Mouse (Mus musculus) midbrain, embryonic 12.5 days (tissue): Measurements from ENCODE around the gene Grin2b. TPM values are rescaled to one million over a fixed set of nuclear protein-coding genes. Genes with fewer than 3 reads are reported as not detected.
A peak's percentile ranks its signal among the peaks of the same experiment; 100 is the strongest.

Source experiments
- ATAC-seq: fragments of 200-750 bp; cut with Nextera tagmentation; 2 replicates; pipeline ENCODE4 v1.8.0; 2017; ENCODE audit warnings: low read depth, moderate TSS enrichment, moderate library complexity; ENCODE audit not compliant: low FRiP score
- H3K27ac ChIP-seq: fragments of 300-500 bp; sonication (generic); replicated peaks from 2 replicates; pipeline ENCODE4 v1.5.1; 2016; ENCODE audit warnings: mild to moderate bottlenecking
- H3K27me3 ChIP-seq: fragments of 300-500 bp; sonication (generic); 2 replicates; pipeline ENCODE4 v1.6.1; 2016; ENCODE audit warnings: mild to moderate bottlenecking
- H3K36me3 ChIP-seq: fragments of 300-500 bp; sonication (generic); 2 replicates; pipeline ENCODE4 v1.6.1; 2016
- H3K4me1 ChIP-seq: fragments of 300-500 bp; sonication (generic); 2 replicates; pipeline ENCODE4 v1.6.1; 2016
- H3K4me2 ChIP-seq: fragments of 300-500 bp; sonication (generic); replicated peaks from 2 replicates; pipeline ENCODE4 v1.6.1; 2016; ENCODE audit warnings: mild to moderate bottlenecking, moderate library complexity
- H3K4me3 ChIP-seq: fragments of 300-500 bp; sonication (generic); 2 replicates; pipeline ENCODE4 v1.5.1; 2016; ENCODE audit warnings: mild to moderate bottlenecking
- H3K9ac ChIP-seq: fragments of 300-500 bp; sonication (generic); replicated peaks from 2 replicates; pipeline ENCODE4 v1.6.1; 2016; ENCODE audit warnings: mild to moderate bottlenecking, moderate library complexity
- H3K9me3 ChIP-seq: fragments of 300-500 bp; sonication (generic); 2 replicates; pipeline ENCODE4 v1.6.1; 2016; ENCODE audit warnings: mild to moderate bottlenecking
- WGBS: fragments of 180-500 bp; shearing (Covaris S2); methylation state at CpG from one replicate; pipeline ENCODE4 v1.1.7; 2016; 5-methylcytosine and 5-hydroxymethylcytosine counted together
- polyA plus RNA-seq: library from polyadenylated mRNA; unstranded; fragments of >200 nt; fragmentation: Nextera tagmentation; extraction: Ambion mirVana; gene quantifications from 2 replicates; pipeline ENCODE4 v1.2.1, GENCODE M21; 2016

The Grin2b gene
- polyA plus RNA-seq, 1 experiment from 2014 or later: 10.7 TPM

GRCm38 (mm10) chr6:135932400-135932920 lies 240.9 kb downstream of the Grin2b start:
- Histone ChIP-seq H3K9ac (no peak overlapping the region), H3K36me3 (no peaks in the 10 kb centered on the region), H3K27me3 (no peaks in the 10 kb centered on the region), H3K4me1 (no peaks in the 10 kb centered on the region), H3K4me2 (no peak overlapping the region), H3K4me3 (no peak overlapping the region), H3K27ac (no peak overlapping the region), H3K9me3 (no peaks in the 10 kb centered on the region)
- 71% methylated on average over 6 of the region's 6 CpGs for WGBS
- ATAC-seq: no peak

GRCm38 (mm10) chr6:135917676-135918075 lies 255.6 kb downstream of the Grin2b start:
- Histone ChIP-seq H3K4me3 (no peak overlapping the region), H3K36me3 (no peaks in the 10 kb centered on the region), H3K4me2 (no peak overlapping the region), H3K27me3 (no peaks in the 10 kb centered on the region), H3K27ac (no peak overlapping the region), H3K9me3 (no peaks in the 10 kb centered on the region), H3K9ac (no peak overlapping the region), H3K4me1 (peaks cover 5% of the 10 kb centered on the region; the same call in 1 of the 2 replicates)
- ATAC-seq: no peak

GRCm38 (mm10) chr6:135914608-135915007 lies 258.7 kb downstream of the Grin2b start:
- no peak overlapping the region for H3K27ac ChIP-seq
- no peak overlapping the region for H3K4me3 ChIP-seq
- WGBS: 94% methylated on average over 5 of the region's 5 CpGs
- H3K4me2 ChIP-seq: no peak overlapping the region
- no peaks in the 10 kb centered on the region for H3K36me3 ChIP-seq
- no peak overlapping the region for H3K9ac ChIP-seq
- H3K27me3 ChIP-seq: no peaks in the 10 kb centered on the region
- ATAC-seq: no peak
- no peaks in the 10 kb centered on the region for H3K9me3 ChIP-seq
- peaks cover 3% of the 10 kb centered on the region; the same call in 1 of the 2 replicates for H3K4me1 ChIP-seq

GRCm38 (mm10) chr6:135912114-135912513 lies 261.2 kb downstream of the Grin2b start:
- H3K9me3 ChIP-seq: no peaks in the 10 kb centered on the region
- H3K4me3 ChIP-seq: no peak overlapping the region
- no peaks in the 10 kb centered on the region; the same call in 1 of the 2 replicates for H3K27me3 ChIP-seq
- ATAC-seq: no peak
- 0 out of 2 replicates have a peak, but pooled peaks cover 9% of the 10 kb centered on the region for H3K4me1 ChIP-seq
- H3K4me2 ChIP-seq: no peak overlapping the region
- 48% methylated on average over 3 of the region's 3 CpGs for WGBS
- H3K9ac ChIP-seq: no peak overlapping the region
- no peak overlapping the region for H3K27ac ChIP-seq
- no peaks in the 10 kb centered on the region for H3K36me3 ChIP-seq

- H3K9ac ChIP-seq: no peak overlapping the region
- H3K4me3 ChIP-seq: no peak overlapping the region
- H3K4me2 ChIP-seq: no peak overlapping the region
- no peaks in the 10 kb centered on the region for H3K9me3 ChIP-seq
- ATAC-seq: no peak
- no peaks in the 10 kb centered on the region; the same call in 1 of the 2 replicates for H3K27me3 ChIP-seq
- 0 out of 2 replicates have a peak, but pooled peaks cover 9% of the 10 kb centered on the region for H3K4me1 ChIP-seq
- H3K36me3 ChIP-seq: no peaks in the 10 kb centered on the region
- no peak overlapping the region for H3K27ac ChIP-seq
- WGBS: 74% methylated on average over 6 of the region's 6 CpGs
Measured at GRCm38 (mm10) chr6:135911131-135911530, 262.2 kb downstream of the Grin2b start.

- peak; percentile 93 for ATAC-seq
- H3K4me3 ChIP-seq: no peak overlapping the region
- H3K4me2 ChIP-seq: no peak overlapping the region
- 0 out of 2 replicates have a peak, but pooled peaks cover 9% of the 10 kb centered on the region for H3K4me1 ChIP-seq
- H3K27ac ChIP-seq: no peak overlapping the region
- 22% methylated on average over 20 of the region's 20 CpGs for WGBS
- no peak overlapping the region for H3K9ac ChIP-seq
- no peaks in the 10 kb centered on the region for H3K36me3 ChIP-seq
- no peaks in the 10 kb centered on the region for H3K9me3 ChIP-seq
- peaks cover 3% of the 10 kb centered on the region; the same call in 1 of the 2 replicates for H3K27me3 ChIP-seq
Measured at GRCm38 (mm10) chr6:135907540-135908320, 265.6 kb downstream of the Grin2b start.

GRCm38 (mm10) chr6:135907137-135907536 lies 266.2 kb downstream of the Grin2b start:
- ATAC-seq: no peak
- no peak overlapping the region for H3K9ac ChIP-seq
- H3K27me3 ChIP-seq: peaks cover 3% of the 10 kb centered on the region; the same call in 1 of the 2 replicates
- 0 out of 2 replicates have a peak, but pooled peaks cover 9% of the 10 kb centered on the region for H3K4me1 ChIP-seq
- H3K4me3 ChIP-seq: no peak overlapping the region
- H3K9me3 ChIP-seq: no peaks in the 10 kb centered on the region
- no peak overlapping the region for H3K4me2 ChIP-seq
- WGBS: 80% methylated on average over 8 of the region's 8 CpGs
- H3K27ac ChIP-seq: no peak overlapping the region
- H3K36me3 ChIP-seq: no peaks in the 10 kb centered on the region

GRCm38 (mm10) chr6:135904391-135904790 lies 268.9 kb downstream of the Grin2b start:
- H3K27ac ChIP-seq: no peak overlapping the region
- H3K9ac ChIP-seq: no peak overlapping the region
- H3K4me3 ChIP-seq: no peak overlapping the region
- 85% methylated on average over 5 of the region's 5 CpGs for WGBS
- peaks cover 3% of the 10 kb centered on the region; the same call in 1 of the 2 replicates for H3K27me3 ChIP-seq
- 0 out of 2 replicates have a peak, but pooled peaks cover 9% of the 10 kb centered on the region for H3K4me1 ChIP-seq
- no peaks in the 10 kb centered on the region for H3K9me3 ChIP-seq
- no peaks in the 10 kb centered on the region for H3K36me3 ChIP-seq
- no peak overlapping the region for H3K4me2 ChIP-seq
- no peak for ATAC-seq

- H3K4me1 ChIP-seq: no peaks in the 10 kb centered on the region
- H3K4me2 ChIP-seq: no peak overlapping the region
- H3K27ac ChIP-seq: no peak overlapping the region
- no peaks in the 10 kb centered on the region for H3K9me3 ChIP-seq
- 93% methylated on average over 10 of the region's 10 CpGs for WGBS
- H3K27me3 ChIP-seq: 0 out of 2 replicates have a peak, but pooled peaks cover 3% of the 10 kb centered on the region
- no peak overlapping the region for H3K4me3 ChIP-seq
- H3K9ac ChIP-seq: no peak overlapping the region
- H3K36me3 ChIP-seq: no peaks in the 10 kb centered on the region
- no peak for ATAC-seq
Measured at GRCm38 (mm10) chr6:135900410-135900809, 272.9 kb downstream of the Grin2b start.

GRCm38 (mm10) chr6:135899225-135899624 lies 274.1 kb downstream of the Grin2b start:
- 0 out of 2 replicates have a peak, but pooled peaks cover under 1% of the 10 kb centered on the region for H3K27me3 ChIP-seq
- no peak overlapping the region for H3K27ac ChIP-seq
- no peaks in the 10 kb centered on the region for H3K4me1 ChIP-seq
- H3K9me3 ChIP-seq: no peaks in the 10 kb centered on the region
- H3K36me3 ChIP-seq: no peaks in the 10 kb centered on the region
- no peak overlapping the region for H3K9ac ChIP-seq
- no peak overlapping the region for H3K4me2 ChIP-seq
- no peak overlapping the region for H3K4me3 ChIP-seq
- ATAC-seq: no peak
- WGBS: 89% methylated on average over 10 of the region's 10 CpGs

GRCm38 (mm10) chr6:135894793-135895228 lies 278.5 kb downstream of the Grin2b start:
- H3K9me3 ChIP-seq: no peaks in the 10 kb centered on the region
- H3K4me2 ChIP-seq: no peak overlapping the region
- ATAC-seq: no peak
- H3K36me3 ChIP-seq: no peaks in the 10 kb centered on the region
- H3K4me1 ChIP-seq: no peaks in the 10 kb centered on the region
- H3K27me3 ChIP-seq: no peaks in the 10 kb centered on the region
- H3K9ac ChIP-seq: no peak overlapping the region
- 57% methylated on average over 1 of the region's 1 CpGs for WGBS
- no peak overlapping the region for H3K4me3 ChIP-seq
- no peak overlapping the region for H3K27ac ChIP-seq

GRCm38 (mm10) chr6:135882611-135883010 lies 290.7 kb downstream of the Grin2b start:
- Histone ChIP-seq H3K4me1 (no peaks in the 10 kb centered on the region), H3K27me3 (no peaks in the 10 kb centered on the region), H3K36me3 (no peaks in the 10 kb centered on the region), H3K27ac (no peak overlapping the region), H3K4me3 (no peak overlapping the region), H3K4me2 (no peak overlapping the region), H3K9me3 (no peaks in the 10 kb centered on the region), H3K9ac (no peak overlapping the region)
- 77% methylated on average over 5 of the region's 5 CpGs for WGBS
- ATAC-seq: no peak
